Mouse (Mus musculus) liver, embryonic 12.5 days (tissue): Measurements from ENCODE around the gene Ppp1r14d. TPM values are rescaled to one million over a fixed set of nuclear protein-coding genes. Genes with fewer than 3 reads are reported as not detected.
A peak's percentile ranks its signal among the peaks of the same experiment; 100 is the strongest.

Experiments used
- ATAC-seq: fragments of 200-750 bp; cut with Nextera tagmentation; 2 replicates; pipeline ENCODE4 v1.8.0; 2017; ENCODE audit warnings: moderate number of reproducible peaks, mild to moderate bottlenecking, moderate library complexity
- H3K27ac ChIP-seq: fragments of 300-500 bp; sonication (generic); 2 replicates; pipeline ENCODE4 v1.5.1; 2016; ENCODE audit warnings: mild to moderate bottlenecking
- H3K27me3 ChIP-seq: fragments of 300-500 bp; sonication (generic); replicated peaks from 2 replicates; pipeline ENCODE4 v1.6.1; 2016; ENCODE audit warnings: mild to moderate bottlenecking, moderate library complexity
- H3K36me3 ChIP-seq: fragments of 300-500 bp; sonication (generic); 2 replicates; pipeline ENCODE4 v1.6.1; 2016; ENCODE audit warnings: mild to moderate bottlenecking, moderate library complexity
- H3K4me1 ChIP-seq: fragments of 300-500 bp; sonication (generic); 2 replicates; pipeline ENCODE4 v1.6.1; 2016
- H3K4me2 ChIP-seq: fragments of 300-500 bp; sonication (generic); 2 replicates; pipeline ENCODE4 v1.6.1; 2016; ENCODE audit warnings: mild to moderate bottlenecking, moderate library complexity
- H3K4me3 ChIP-seq: fragments of 300-500 bp; sonication (generic); 2 replicates; pipeline ENCODE4 v1.5.1; 2016; ENCODE audit warnings: mild to moderate bottlenecking, moderate library complexity
- H3K9ac ChIP-seq: fragments of 300-500 bp; sonication (generic); 2 replicates; pipeline ENCODE4 v1.6.1; 2016; ENCODE audit warnings: mild to moderate bottlenecking, moderate library complexity
- H3K9me3 ChIP-seq: fragments of 300-500 bp; sonication (generic); replicated peaks from 2 replicates; pipeline ENCODE4 v1.6.1; 2016; ENCODE audit warnings: mild to moderate bottlenecking, moderate library complexity
- WGBS: fragments of 180-500 bp; shearing (Covaris S2); methylation state at CpG from one replicate; pipeline ENCODE4 v1.1.7; 2016; ENCODE audit not compliant: insufficient replicate concordance; 5-methylcytosine and 5-hydroxymethylcytosine counted together
- polyA plus RNA-seq: library from polyadenylated mRNA; unstranded; fragments of >200 nt; fragmentation: Nextera tagmentation; extraction: Ambion mirVana; gene quantifications from 2 replicates; pipeline ENCODE4 v1.2.1, GENCODE M21; 2016

The Ppp1r14d gene
- polyA plus RNA-seq, 1 experiment from 2014 or later, result not detected

GRCm38 (mm10) chr2:119190969-119191368, 38.7 kb downstream of the Ppp1r14d start:
- Histone ChIP-seq H3K4me1 (peaks cover 22% of the 10 kb centered on the region), H3K9ac (no peak overlapping the region), H3K36me3 (no peaks in the 10 kb centered on the region), H3K27me3 (no peaks in the 10 kb centered on the region), H3K9me3 (no peaks in the 10 kb centered on the region), H3K4me2 (no peak overlapping the region), H3K4me3 (no peak overlapping the region), H3K27ac (no peak overlapping the region)
- WGBS, result 73% methylated on average over 5 of the region's 5 CpGs
- ATAC-seq, result no peak

- Histone ChIP-seq H3K4me2 (peak overlapping the region; percentile 90), H3K4me3 (peak overlapping the region; percentile 57), H3K9ac (peak overlapping the region; percentile 47), H3K27ac (peak overlapping the region; percentile 31; the same call in 1 of the 2 replicates), H3K27me3 (no peaks in the 10 kb centered on the region), H3K36me3 (peaks cover 11% of the 10 kb centered on the region), H3K9me3 (no peaks in the 10 kb centered on the region), H3K4me1 (peaks cover 15% of the 10 kb centered on the region)
- WGBS, result 6% methylated on average over 15 of the region's 15 CpGs
- peak; percentile 84 for ATAC-seq
These were observed 40.5 kb downstream of the Ppp1r14d start for GRCm38 (mm10) chr2:119189029-119189710.

GRCm38 (mm10) chr2:119182914-119183313, 46.8 kb downstream of the Ppp1r14d start:
- Histone ChIP-seq H3K9me3 (no peaks in the 10 kb centered on the region), H3K27ac (no peak overlapping the region), H3K9ac (no peak overlapping the region), H3K4me3 (no peak overlapping the region), H3K4me1 (no peaks in the 10 kb centered on the region), H3K36me3 (peaks cover 50% of the 10 kb centered on the region), H3K4me2 (no peak overlapping the region), H3K27me3 (no peaks in the 10 kb centered on the region)
- ATAC-seq, result no peak
- WGBS, result 76% methylated on average over 7 of the region's 7 CpGs

- no peak overlapping the region for H3K9ac ChIP-seq
These were observed 52.2 kb downstream of the Ppp1r14d start for GRCm38 (mm10) chr2:119177384-119177939.

GRCm38 (mm10) chr2:119176761-119177160, 52.9 kb downstream of the Ppp1r14d start:
- no peak for ATAC-seq
- Histone ChIP-seq H3K9ac (no peak overlapping the region), H3K4me2 (no peak overlapping the region), H3K27me3 (no peaks in the 10 kb centered on the region), H3K4me3 (no peak overlapping the region), H3K4me1 (peaks cover 36% of the 10 kb centered on the region), H3K36me3 (peaks cover 33% of the 10 kb centered on the region), H3K27ac (no peak overlapping the region), H3K9me3 (no peaks in the 10 kb centered on the region)
- 52% methylated on average over 3 of the region's 3 CpGs for WGBS

More at GRCm38 (mm10) chr2:119177384-119177939, 52.2 kb downstream of the Ppp1r14d start:
- H3K4me2 ChIP-seq, result no peak overlapping the region
- WGBS, result 72% methylated on average over 5 of the region's 5 CpGs
- peaks cover 29% of the 10 kb centered on the region for H3K4me1 ChIP-seq
- H3K27me3 ChIP-seq, result no peaks in the 10 kb centered on the region
- H3K36me3 ChIP-seq, result peaks cover 33% of the 10 kb centered on the region
- H3K4me3 ChIP-seq, result no peak overlapping the region
- ATAC-seq, result no peak
- no peaks in the 10 kb centered on the region for H3K9me3 ChIP-seq
- no peak overlapping the region for H3K27ac ChIP-seq

- H3K9ac ChIP-seq, result no peak overlapping the region
- no peaks in the 10 kb centered on the region for H3K9me3 ChIP-seq
- 51% methylated on average over 6 of the region's 6 CpGs for WGBS
- no peak for ATAC-seq
- H3K4me3 ChIP-seq, result no peak overlapping the region
- no peak overlapping the region for H3K27ac ChIP-seq
- no peaks in the 10 kb centered on the region for H3K27me3 ChIP-seq
- no peak overlapping the region for H3K4me2 ChIP-seq
- peaks cover 38% of the 10 kb centered on the region for H3K4me1 ChIP-seq
- H3K36me3 ChIP-seq, result peaks cover 29% of the 10 kb centered on the region
These were observed 54.1 kb downstream of the Ppp1r14d start for GRCm38 (mm10) chr2:119175614-119176013.

GRCm38 (mm10) chr2:119174866-119175265, 54.8 kb downstream of the Ppp1r14d start:
- ATAC-seq, result no peak
- Histone ChIP-seq H3K36me3 (peaks cover 23% of the 10 kb centered on the region), H3K27me3 (peaks cover 5% of the 10 kb centered on the region; the same call in 1 of the 2 replicates), H3K9ac (no peak overlapping the region), H3K27ac (no peak overlapping the region), H3K4me2 (no peak overlapping the region), H3K4me3 (no peak overlapping the region), H3K4me1 (peaks cover 38% of the 10 kb centered on the region), H3K9me3 (no peaks in the 10 kb centered on the region)
- 71% methylated on average over 14 of the region's 14 CpGs for WGBS

- Histone ChIP-seq H3K4me2 (no peak within 1 kb of the TSS), H3K27ac (no peak within 1 kb of the TSS), H3K27me3 (peaks cover 13% of the 10 kb centered on the region; the same call in 1 of the 2 replicates), H3K4me1 (peaks cover 38% of the 10 kb centered on the region), H3K36me3 (peaks cover 15% of the 10 kb centered on the region; the same call in 1 of the 2 replicates), H3K4me3 (no peak within 1 kb of the TSS), H3K9me3 (no peaks in the 10 kb centered on the region), H3K9ac (no peak within 1 kb of the TSS)
- no peak for ATAC-seq
- 55% methylated on average over 8 of the region's 8 CpGs for WGBS
These were observed 55.6 kb downstream of the Ppp1r14d start, which contains the start of gene Gm14137 for GRCm38 (mm10) chr2:119173991-119174651. Gm14137 (plus strand) TSS chr2:119174509.

GRCm38 (mm10) chr2:119172862-119173576, 56.7 kb downstream of the Ppp1r14d start:
- Histone ChIP-seq H3K27ac (peak overlapping the region; percentile 58; the same call in 1 of the 2 replicates), H3K4me3 (no peak overlapping the region), H3K27me3 (peaks cover 24% of the 10 kb centered on the region), H3K9me3 (no peaks in the 10 kb centered on the region), H3K4me1 (peaks cover 40% of the 10 kb centered on the region), H3K36me3 (0 out of 2 replicates have a peak, but pooled peaks cover 10% of the 10 kb centered on the region), H3K9ac (peak overlapping the region; percentile 55), H3K4me2 (peak overlapping the region; percentile 50)
- ATAC-seq, result peak; percentile 62
- 9% methylated on average over 13 of the region's 13 CpGs for WGBS

GRCm38 (mm10) chr2:119172446-119172845, 57.3 kb downstream of the Ppp1r14d start:
- Histone ChIP-seq H3K27me3 (peaks cover 30% of the 10 kb centered on the region), H3K4me1 (peaks cover 46% of the 10 kb centered on the region), H3K27ac (peak overlapping the region; percentile 36; the same call in 1 of the 2 replicates), H3K4me2 (no peak overlapping the region), H3K36me3 (0 out of 2 replicates have a peak, but pooled peaks cover 7% of the 10 kb centered on the region), H3K4me3 (no peak overlapping the region), H3K9ac (peak overlapping the region; percentile 55; the same call in 1 of the 2 replicates), H3K9me3 (no peaks in the 10 kb centered on the region)
- WGBS, result 71% methylated on average over 7 of the region's 7 CpGs
- no peak for ATAC-seq

GRCm38 (mm10) chr2:119171574-119171973, 58.1 kb downstream of the Ppp1r14d start:
- peaks cover 38% of the 10 kb centered on the region for H3K27me3 ChIP-seq
- H3K27ac ChIP-seq, result no peak overlapping the region
- WGBS, result 74% methylated on average over 8 of the region's 8 CpGs
- H3K9me3 ChIP-seq, result no peaks in the 10 kb centered on the region
- H3K9ac ChIP-seq, result no peak overlapping the region
- no peak overlapping the region for H3K4me2 ChIP-seq
- H3K36me3 ChIP-seq, result 0 out of 2 replicates have a peak, but pooled peaks cover 4% of the 10 kb centered on the region
- peaks cover 45% of the 10 kb centered on the region for H3K4me1 ChIP-seq
- no peak overlapping the region for H3K4me3 ChIP-seq
- no peak for ATAC-seq
